In genomic region chr16:56008862-56009261, GRCm38 (mm10) we compare ENCODE assay signal across 24 mouse cellular contexts. TPM values are rescaled to one million over a fixed set of nuclear protein-coding genes. Genes with fewer than 3 reads are reported as not detected.
A peak's percentile ranks its signal among the peaks of the same experiment; 100 is the strongest.
DNase-seq lines count a peak whose midpoint lies in the region; ATAC-seq and TF ChIP-seq lines count a peak whose summit lies in the region.
"Had no signal": no experiment of that assay in that cellular context is flagged by ENCODE, and none has a peak within 500 bp of the region (broad histone marks: within the 10 kb centered on the region; RNA-seq: fewer than 3 reads in every experiment).

No protein-coding gene starts in this region.

- no peak overlapping the region for H3K9ac ChIP-seq in MEL (ENCODE audit: control insufficient read depth, low read depth, low read length, poor library complexity, severe bottlenecking)

- peak; percentile 40; the same call in 1 of the 2 replicates for ATAC-seq in G1E (ENCODE audit: extremely low read depth, insufficient number of reproducible peaks, low FRiP score, poor library complexity, severe bottlenecking)
- ATAC-seq: activated CD4-positive, CD25-positive, alpha-beta regulatory T cell, adult 4 months; CD4-positive, CD25-positive, alpha-beta regulatory T cell, adult 4 months; Patski had no signal

- no peak for TF ChIP-seq RAD21 in MEL (IDR thresholded peaks at IDR 0.05; ENCODE audit: low read depth, low read length)

- no peak overlapping the region for H3K27ac ChIP-seq in MEL (ENCODE audit: control insufficient read depth, low read depth, low read length)
- no peak overlapping the region for H3K27ac ChIP-seq in kidney, adult 2 months (ENCODE audit: insufficient read depth, low read depth, low read length)

- TF ChIP-seq POLR2A in MEL (IDR thresholded peaks at IDR 0.05; ENCODE audit: control insufficient read depth in 1 of 2, insufficient read depth in 1 of 2, low read depth in 1 of 2, low read length in 2 of 2, poor library complexity in 1 of 2), result no peak
- no peak for TF ChIP-seq POLR2A in kidney, adult 2 months (IDR thresholded peaks at IDR 0.05; ENCODE audit: low read depth, low read length)

- H3K27me3 ChIP-seq in G1E (ENCODE audit: insufficient read depth, low read length), result no peaks in the 10 kb centered on the region
- H3K27me3 ChIP-seq in MEL (ENCODE audit: control insufficient read depth in 1 of 2, insufficient read depth in 2 of 2, low read length in 2 of 2), result no peaks in the 10 kb centered on the region
- H3K27me3 ChIP-seq in kidney, adult 2 months (replicated peaks; ENCODE audit: control insufficient read depth, insufficient read depth, low read length), result no peaks in the 10 kb centered on the region
- H3K27me3 ChIP-seq: CH12.LX, Patski had no signal

- no peak overlapping the region for H3K4me3 ChIP-seq in G1E (ENCODE audit: low read depth, low read length)
- no peak overlapping the region for H3K4me3 ChIP-seq in MEL (ENCODE audit: control insufficient read depth in 1 of 2, insufficient read depth in 1 of 2, low read depth in 2 of 2, low read length in 2 of 2)
- H3K4me3 ChIP-seq in kidney, adult 2 months (ENCODE audit: insufficient read depth, low read depth, low read length), result no peak overlapping the region

- H3K9me3 ChIP-seq in G1E (replicated peaks), result no peaks in the 10 kb centered on the region; the same call in 1 of the 2 replicates
- no peaks in the 10 kb centered on the region for H3K9me3 ChIP-seq in MEL (replicated peaks; ENCODE audit: insufficient read depth, low read length)

- DNase-seq in 416B (ENCODE audit: low read depth) (peak; percentile 48), G1E (ENCODE audit: low spot score) (no peak), MEL (ENCODE audit: low read depth, low spot score) (peak; percentile 52)
- no peak for DNase-seq in c-Kit-positive CD71-positive TER-119-positive erythroid progenitor cells, embryonic 14.5 days (ENCODE audit: low spot score)
- DNase-seq in heart, postnatal 25 days (ENCODE audit: low spot score), result no peak
- DNase-seq in kidney, adult 2 months, result no peak
- DNase-seq: adrenal gland, adult 2 months; adrenal gland, adult 8-10 months; adrenal gland, postnatal 10 days; adrenal gland, postnatal 14 days; adrenal gland, postnatal 25 days; adrenal gland, postnatal 36 days; B cell, adult 2 months; cerebellum, adult 11 months; cerebellum, adult 11-12 months; cerebellum, adult 18-20 months; cerebellum, adult 2 months; cerebellum, adult 8-10 months; cerebellum, adult 9-10 months; cerebellum, adult 9-11 months had no signal

- H3K36me3 ChIP-seq in G1E (replicated peaks) (peaks cover 78% of the 10 kb centered on the region), MEL (ENCODE audit: control insufficient read depth in 1 of 2, insufficient read depth in 2 of 2, low read length in 2 of 2) (peaks cover 12 to 15% of the 10 kb centered on the region in 2 experiments)
- H3K36me3 ChIP-seq in kidney, adult 2 months (ENCODE audit: control insufficient read depth, insufficient read depth, low read length), result peaks cover 3% of the 10 kb centered on the region; the same call in 1 of the 2 replicates

- no peaks in the 10 kb centered on the region for H3K79me2 ChIP-seq in MEL (ENCODE audit: control insufficient read depth, insufficient read depth, low read length, poor library complexity)

- TF ChIP-seq EP300 in MEL (IDR thresholded peaks at IDR 0.05; ENCODE audit: low read depth in 1 of 2, low read length in 2 of 2), result peak in 1 of 2 experiments; percentile 47; a peak in 2 of 4 replicates

- H3K4me1 ChIP-seq in G1E (ENCODE audit: insufficient read depth, low read depth, low read length) (peaks cover 21% of the 10 kb centered on the region), MEL (ENCODE audit: control insufficient read depth in 1 of 2, insufficient read depth in 2 of 2, low read length in 2 of 2) (peaks cover 0 to 6% of the 10 kb centered on the region in 2 experiments; a peak in 2 of 4 replicates)
- no peaks in the 10 kb centered on the region for H3K4me1 ChIP-seq in kidney, adult 2 months (ENCODE audit: control insufficient read depth, insufficient read depth, low read length)

- intact Hi-C loops in heart, postnatal 25 days (cut with DNase I), result no loop called here

- TF ChIP-seq CTCF in G1E (IDR thresholded peaks at IDR 0.05; ENCODE audit: low read depth, low read length), result no peak
- TF ChIP-seq CTCF in MEL (IDR thresholded peaks at IDR 0.05 in 2 of 3, conservative IDR thresholded peaks at IDR 0.05 in 1 of 3; ENCODE audit: control insufficient read depth in 1 of 3, insufficient read depth in 1 of 3, low read depth in 2 of 3, low read length in 3 of 3, poor library complexity in 1 of 3, severe bottlenecking in 1 of 3), result no peak
- TF ChIP-seq CTCF in kidney, adult 2 months (conservative IDR thresholded peaks at IDR 0.05; ENCODE audit: insufficient read depth, insufficient read length, low read depth, low read length), result no peak

- WGBS in kidney, adult 2 months, result 88% methylated on average over 1 of the region's 1 CpGs

TF ChIP-seq in MEL, 35 proteins besides CTCF, POLR2A, EP300 and RAD21:
- TF ChIP-seq MAX (IDR thresholded peaks at IDR 0.05; ENCODE audit: low read length), result peak; percentile 56; the same call in 1 of the 2 replicates
- TF ChIP-seq GATA1 (IDR thresholded peaks at IDR 0.05; ENCODE audit: low read depth, low read length), result peak; percentile 73
- TF ChIP-seq MYC (IDR thresholded peaks at IDR 0.05; ENCODE audit: low read depth, low read length), result peak; percentile 47; the same call in 1 of the 2 replicates
- TF ChIP-seq MXI1 (IDR thresholded peaks at IDR 0.05; ENCODE audit: low read depth, low read length), result peak; percentile 80
- 0 out of 2 replicates have a peak, but pooled peaks have one; percentile 39 for TF ChIP-seq SIN3A (IDR thresholded peaks at IDR 0.05; ENCODE audit: low read length)
- TF ChIP-seq USF2 (IDR thresholded peaks at IDR 0.05; ENCODE audit: borderline replicate concordance in 1 of 2, insufficient read depth in 1 of 2, low read depth in 1 of 2, low read length in 2 of 2), result no peak
- no peak for TF ChIP-seq NELFE (IDR thresholded peaks at IDR 0.05; ENCODE audit: low read depth, low read length)
TF ChIP-seq in MEL: peak in this region for 5.

RNA-seq across cellular contexts. Expression of gene Pcnp, which starts 20.7 kb away (rescaled TPM):
- total RNA-seq in G1E (2014; fragmentation: Nextera tagmentation) (176 and 198 TPM in 2 replicates), G1E (2017) (106 and 113 TPM in 2 replicates), MEL (2012; rRNA removed) (70.9 and 79.1 TPM in 2 replicates)
- polyA plus RNA-seq in G1E (2012) (30.9 and 31.6 TPM in 2 replicates), MEL (2012; ENCODE audit: insufficient read depth in 1 of 2, insufficient read length in 2 of 2, low read depth in 1 of 2, low replicate concordance in 2 of 2, missing spikeins in 1 of 2) (100 to 1,000 TPM in 1 of 2 experiments, 10 to 100 TPM in 1; 88.5 to 128 TPM)
- 10 to 100 TPM; 49.3 to 56.8 TPM for total RNA-seq in heart, postnatal 25 days (2021)
- 16.3 and 24.6 TPM in 2 replicates for polyA plus RNA-seq in kidney, adult 2 months (2012; rRNA removed)

RNA-seq across cellular contexts. Expression of gene Trmt10c, which starts 28.8 kb away (rescaled TPM):
- total RNA-seq in G1E (2014; fragmentation: Nextera tagmentation), result 28.4 and 35.4 TPM in 2 replicates
- 38.6 and 43.8 TPM in 2 replicates for total RNA-seq in G1E (2017)
- polyA plus RNA-seq in G1E (2012), result 13.6 and 15.4 TPM in 2 replicates
- 28.7 and 32.3 TPM in 2 replicates for total RNA-seq in MEL (2012; rRNA removed)
- 10 to 100 TPM; 16.5 to 48.5 TPM for polyA plus RNA-seq in MEL (2012; ENCODE audit: insufficient read depth in 1 of 2, insufficient read length in 2 of 2, low read depth in 1 of 2, low replicate concordance in 2 of 2, missing spikeins in 1 of 2)
- total RNA-seq in heart, postnatal 25 days (2021), result 10 to 100 TPM; 11.0 to 11.3 TPM
- 2.9 and 3.3 TPM in 2 replicates for polyA plus RNA-seq in kidney, adult 2 months (2012; rRNA removed)

RNA-seq across cellular contexts. Expression of gene Zbtb11, which starts 35.2 kb away (rescaled TPM):
- total RNA-seq in G1E (2014; fragmentation: Nextera tagmentation) (37.0 and 37.6 TPM in 2 replicates), G1E (2017) (35.1 and 42.3 TPM in 2 replicates), MEL (2012; rRNA removed) (17.6 and 19.0 TPM in 2 replicates)
- polyA plus RNA-seq in G1E (2012) (6.8 TPM in 2 replicates), MEL (2012; ENCODE audit: insufficient read depth in 1 of 2, insufficient read length in 2 of 2, low read depth in 1 of 2, low replicate concordance in 2 of 2, missing spikeins in 1 of 2) (10 to 100 TPM in 1 of 2 experiments, not detected in 1; 12.5 TPM)
- 10 to 100 TPM in 1 of 2 experiments, 1 to 10 TPM in 1; 9.7 to 11.4 TPM for total RNA-seq in heart, postnatal 25 days (2021)
- 2.9 and 3.2 TPM in 2 replicates for polyA plus RNA-seq in kidney, adult 2 months (2012; rRNA removed)

RNA-seq across cellular contexts. Expression of gene Senp7, which starts 39.3 kb away (rescaled TPM):
- total RNA-seq in G1E (2014; fragmentation: Nextera tagmentation) (115 and 130 TPM in 2 replicates), G1E (2017) (29.4 and 37.4 TPM in 2 replicates), MEL (2012; rRNA removed) (7.7 and 8.1 TPM in 2 replicates)
- polyA plus RNA-seq in G1E (2012) (18.6 and 20.5 TPM in 2 replicates), MEL (2012; ENCODE audit: insufficient read depth in 1 of 2, insufficient read length in 2 of 2, low read depth in 1 of 2, low replicate concordance in 2 of 2, missing spikeins in 1 of 2) (10 to 100 TPM in 1 of 2 experiments, not detected in 1; 15.0 TPM)
- 10 to 100 TPM; 15.8 to 18.0 TPM for total RNA-seq in heart, postnatal 25 days (2021)
- 2.9 and 3.1 TPM in 2 replicates for polyA plus RNA-seq in kidney, adult 2 months (2012; rRNA removed)

RNA-seq across cellular contexts. Expression of gene Rpl24, which starts 42.8 kb away (rescaled TPM):
- 410 and 496 TPM in 2 replicates for total RNA-seq in G1E (2014; fragmentation: Nextera tagmentation)
- total RNA-seq in G1E (2017), result 1,331 and 1,386 TPM in 2 replicates
- polyA plus RNA-seq in G1E (2012), result 62.5 and 148 TPM in 2 replicates
- total RNA-seq in MEL (2012; rRNA removed), result 1,495 and 1,552 TPM in 2 replicates
- polyA plus RNA-seq in MEL (2012; ENCODE audit: insufficient read depth in 1 of 2, insufficient read length in 2 of 2, low read depth in 1 of 2, low replicate concordance in 2 of 2, missing spikeins in 1 of 2), result 100 to 1,000 TPM in 1 of 2 experiments, not detected in 1; 132 TPM
- total RNA-seq in heart, postnatal 25 days (2021), result 100 to 1,000 TPM; 504 to 557 TPM
- polyA plus RNA-seq in kidney, adult 2 months (2012; rRNA removed), result 175 and 226 TPM in 2 replicates

Comparison
In these comparisons a context has a peak if more than half of its experiments do, and no peak if none do; other contexts are left out.
1. DNase-seq: peak in 416B (single experiment) and MEL (single experiment); none in G1E (single experiment), c-Kit-positive CD71-positive TER-119-positive erythroid progenitor cells, embryonic 14.5 days (single experiment), heart, postnatal 25 days (single experiment) and kidney, adult 2 months (single experiment).